Mouse (Mus musculus) adrenal gland, postnatal 10 days (tissue): ENCODE measurements around the gene Ick. TPM values are rescaled to one million over a fixed set of nuclear protein-coding genes. Genes with fewer than 3 reads are reported as not detected.
"Not testable (repeated sequence)": the region's sequence is repeated elsewhere in the genome, so short reads cannot be mapped to it uniquely, and the experiment has no call there.

Experiments used
- DNase-seq: peaks from one replicate; pipeline ENCODE4 v3.0.0; 2021; ENCODE audit warnings: mixed read lengths
- long read RNA-seq, 2 experiments: library from polyadenylated mRNA; stranded (forward); transcript quantifications; one replicate each; pipeline ENCODE4 v2.0.0; 2021
- total RNA-seq, 2 experiments: library from RNA; stranded (reverse); gene quantifications; 2 replicates each; pipeline ENCODE4 v1.2.3; 2021

The Ick gene
- total RNA-seq = 10 to 100 TPM; 19.0 to 25.4 TPM
- long read RNA-seq, experiment 1, full-length matches to known transcripts = 7 of 17 reads
- long read RNA-seq, experiment 1, partial matches to known transcripts = 5 of 17 reads
- long read RNA-seq, experiment 1, other reads (novel, unspliced or antisense) = 5 of 17 reads
- long read RNA-seq, experiment 2, full-length matches to known transcripts = 5 of 12 reads
- long read RNA-seq, experiment 2, partial matches to known transcripts = 3 of 12 reads
- long read RNA-seq, experiment 2, other reads (novel, unspliced or antisense) = 4 of 12 reads

DNA sequence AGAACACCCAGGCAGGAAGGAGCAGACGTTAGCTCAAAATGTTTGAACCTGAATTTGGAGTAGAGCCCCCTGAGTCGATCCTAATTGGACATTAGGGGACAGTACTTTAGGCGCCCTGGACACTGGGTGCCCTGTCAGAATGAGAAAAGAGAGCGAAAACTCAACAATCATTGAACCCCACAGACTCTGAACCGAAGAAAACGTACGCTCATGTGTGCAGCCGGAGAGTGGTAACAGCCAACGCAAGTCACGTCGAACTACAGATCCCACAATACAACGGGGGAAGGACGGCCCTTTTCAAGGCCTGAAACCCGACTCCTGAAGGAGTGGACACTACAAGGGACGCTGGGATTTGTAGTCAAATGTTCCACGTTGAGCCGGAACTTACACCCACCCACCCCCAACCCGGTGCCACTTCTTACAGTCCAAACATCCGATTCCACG lies at the start of gene Ick, which contains the start of gene Fbxo9:
Gene Ick, plus strand, starts transcription at position 397 of the 444 bp plus-strand sequence.
Gene Fbxo9, minus strand, starts transcription at position 270 of the 444 bp plus-strand sequence.
- peak; percentile 89 for DNase-seq

- DNase-seq = no peak
These were observed 49.4 kb upstream of the Ick start for GRCm38 (mm10) chr9:78059525-78060120.

- DNase-seq = no peak
These were observed 46.6 kb upstream of the Ick start for GRCm38 (mm10) chr9:78062392-78062791.

GRCm38 (mm10) chr9:78064121-78064520 lies 44.9 kb upstream of the Ick start:
- DNase-seq = no peak

DNA sequence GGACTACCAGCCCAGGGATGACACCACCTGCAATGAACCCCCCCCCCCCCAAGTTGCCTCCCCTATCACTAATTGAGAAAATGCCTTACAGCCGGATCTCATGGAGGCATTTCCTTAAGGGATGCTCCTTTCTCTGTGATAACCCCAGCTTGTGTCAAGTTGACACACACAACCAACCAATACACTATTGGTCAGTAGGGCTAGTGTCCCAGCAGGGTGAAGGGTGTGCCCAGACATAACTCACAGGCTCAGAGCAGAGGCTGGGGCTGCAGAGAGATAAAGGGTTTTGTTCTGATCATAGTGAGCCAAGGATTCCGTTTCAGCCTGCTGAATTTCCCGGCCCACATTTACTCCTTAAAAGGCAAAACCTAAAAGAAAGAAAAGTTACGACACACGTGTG lies 38.5 kb upstream of the Ick start:
- no peak for DNase-seq

DNA sequence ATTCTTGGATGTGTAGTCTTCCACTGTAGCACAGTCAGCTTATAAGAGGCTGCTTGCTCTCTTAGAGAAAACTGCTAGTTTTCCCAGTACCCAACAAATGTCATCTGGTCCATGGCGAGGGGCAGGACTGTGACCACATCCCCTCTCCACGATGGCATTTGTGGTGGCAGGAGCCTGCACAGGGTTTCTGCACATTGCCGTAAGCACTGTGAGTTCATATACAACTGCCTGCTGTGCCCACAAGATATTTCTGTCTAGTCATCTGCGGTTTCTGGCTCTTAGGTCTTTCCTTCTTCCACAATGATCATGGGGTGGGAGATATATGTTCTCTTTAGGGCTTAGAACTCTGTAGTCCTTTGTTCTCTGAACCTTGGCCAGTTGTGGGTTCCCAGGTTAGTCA lies 37.4 kb upstream of the Ick start:
- DNase-seq = no peak

DNA sequence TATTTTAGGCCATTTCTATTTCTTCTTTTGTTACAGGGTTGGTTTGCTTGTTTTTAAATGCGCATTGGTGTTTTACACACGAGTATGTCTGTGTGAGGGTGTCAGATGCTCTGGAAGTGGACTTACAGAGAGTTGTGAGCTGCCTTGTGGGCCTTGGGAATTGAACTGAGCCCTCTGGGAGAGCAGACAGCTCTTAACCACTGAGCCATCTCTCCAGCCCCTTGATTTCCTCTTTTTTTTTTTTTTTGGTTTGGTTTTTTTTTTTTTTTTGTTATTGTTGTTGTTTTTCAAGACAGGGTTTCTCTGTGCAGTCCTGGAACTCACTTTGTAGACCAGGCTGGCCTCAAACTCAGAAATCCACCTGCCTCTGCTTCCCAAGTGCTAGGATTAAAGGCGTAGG lies 35.7 kb upstream of the Ick start:
- DNase-seq = not testable (repeated sequence)

DNA sequence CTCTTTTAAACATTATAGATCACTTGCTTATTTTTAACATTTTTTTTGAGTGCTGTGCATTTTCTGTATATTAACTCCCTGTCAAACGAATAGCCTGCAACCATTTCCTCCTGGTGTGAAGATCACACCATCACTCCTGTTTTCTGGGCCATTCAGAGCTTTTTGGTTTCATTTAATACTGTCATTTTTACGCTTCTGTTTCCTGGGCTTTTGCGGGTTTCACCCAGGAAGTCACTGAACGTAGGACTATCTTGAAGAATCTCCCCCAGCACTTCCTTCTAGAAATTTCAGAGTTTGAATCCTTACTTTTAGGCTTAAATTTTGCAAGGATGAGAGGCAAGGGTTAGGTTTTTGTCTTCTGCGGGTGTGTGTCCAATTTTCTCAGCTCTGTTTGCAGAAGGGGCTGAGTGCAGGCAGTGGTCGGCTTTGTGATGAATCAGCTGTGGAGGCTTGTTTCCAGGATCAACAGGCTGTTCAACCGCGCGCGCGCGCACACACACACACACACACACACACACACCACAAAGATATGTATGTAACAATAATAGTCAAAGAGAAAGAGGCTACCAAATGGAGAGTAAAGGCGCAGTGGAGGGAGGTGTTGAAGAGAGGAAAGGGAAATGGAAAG lies 35.2 kb upstream of the Ick start:
- no peak for DNase-seq

- no peak for DNase-seq
These were observed 33.7 kb upstream of the Ick start for GRCm38 (mm10) chr9:78075256-78075655.

DNA sequence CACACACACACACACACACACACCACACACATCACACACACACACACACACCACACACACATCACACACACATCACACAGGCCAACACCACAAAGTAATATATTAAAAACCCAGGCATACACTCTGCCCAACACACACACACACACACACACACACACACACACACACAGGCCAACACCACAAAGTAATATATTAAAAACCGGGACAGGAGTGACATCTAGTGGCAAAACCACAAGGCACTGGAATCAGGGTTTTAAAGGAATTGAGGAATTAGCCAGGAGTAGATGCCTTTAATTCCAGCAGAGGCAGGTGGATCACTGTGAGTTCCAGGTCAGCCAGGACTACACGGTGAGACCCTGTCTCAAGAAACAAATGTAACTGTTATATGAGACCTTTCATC lies 30.8 kb upstream of the Ick start:
- DNase-seq = peak; percentile 12

DNA sequence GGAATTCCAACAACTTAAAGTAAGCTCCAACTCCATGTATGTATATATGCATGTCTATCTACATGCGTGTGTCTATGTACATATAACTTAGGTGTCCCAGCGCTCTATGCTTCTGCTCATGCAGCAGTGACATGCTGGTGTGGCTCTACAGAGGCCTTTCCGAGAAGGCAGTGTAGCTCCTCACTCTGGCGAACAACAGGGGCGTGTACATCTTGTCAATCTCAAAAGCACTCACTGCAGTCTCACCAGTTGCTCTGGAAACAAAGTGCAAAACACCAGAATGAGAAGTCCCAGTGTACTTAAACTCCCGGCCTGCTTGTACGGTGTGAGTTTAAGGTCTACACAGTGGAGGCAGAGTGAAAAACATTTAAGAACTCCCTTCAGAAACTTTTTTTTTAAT lies 27.2 kb upstream of the Ick start:
- no peak for DNase-seq

- DNase-seq = no peak
These were observed 24.7 kb upstream of the Ick start for GRCm38 (mm10) chr9:78084341-78084740.

GRCm38 (mm10) chr9:78085722-78086287 lies 23.2 kb upstream of the Ick start:
- DNase-seq = no peak

GRCm38 (mm10) chr9:78087751-78088150 lies 21.2 kb upstream of the Ick start:
- DNase-seq = no peak

- no peak for DNase-seq
These were observed 20.5 kb upstream of the Ick start for GRCm38 (mm10) chr9:78088521-78088920.

- no peak for DNase-seq
These were observed 20.0 kb upstream of the Ick start for GRCm38 (mm10) chr9:78088971-78089370.

DNA sequence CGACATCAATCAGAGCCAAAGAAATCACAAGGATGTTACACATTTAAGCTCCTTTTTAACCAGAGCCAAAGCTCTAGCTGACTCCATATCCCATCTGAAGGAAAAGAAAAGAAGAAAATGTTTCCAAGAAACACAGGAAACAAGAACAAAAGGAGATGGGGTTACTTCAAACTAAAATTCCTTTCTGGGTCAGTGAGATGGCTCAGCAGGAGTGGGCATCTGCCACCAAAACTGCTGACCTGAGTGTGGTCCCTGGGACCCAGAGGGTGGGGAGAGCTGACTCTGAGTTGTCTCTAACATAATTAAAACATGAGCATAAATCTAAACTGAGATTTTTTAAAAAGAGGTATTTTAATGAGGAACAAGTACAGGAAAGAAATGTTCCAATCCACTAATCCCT lies 19.1 kb upstream of the Ick start:
- no peak for DNase-seq

- DNase-seq = no peak
These were observed 18.4 kb upstream of the Ick start for GRCm38 (mm10) chr9:78090596-78090995.

GRCm38 (mm10) chr9:78095686-78096085 lies 13.3 kb upstream of the Ick start:
- no peak for DNase-seq

DNA sequence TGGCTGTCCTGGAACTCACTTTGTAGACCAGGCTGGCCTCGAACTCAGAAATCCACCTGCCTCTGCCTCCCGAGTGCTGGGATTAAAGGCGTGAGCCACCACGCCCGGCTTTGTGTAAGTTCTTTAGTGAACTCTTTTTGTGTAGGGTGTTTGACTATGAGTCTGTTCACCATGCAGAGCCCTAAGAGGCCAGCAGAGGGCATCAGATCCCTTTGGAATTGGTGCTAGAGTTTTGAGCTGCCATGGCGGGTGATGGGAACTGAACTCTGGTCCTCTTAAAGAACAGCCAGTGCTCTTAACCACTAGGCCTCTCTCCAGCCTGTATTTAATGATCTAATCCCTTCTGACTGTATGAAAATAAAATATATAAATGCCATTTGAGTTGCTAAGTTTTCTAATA lies 12.6 kb upstream of the Ick start:
- no peak for DNase-seq

DNA sequence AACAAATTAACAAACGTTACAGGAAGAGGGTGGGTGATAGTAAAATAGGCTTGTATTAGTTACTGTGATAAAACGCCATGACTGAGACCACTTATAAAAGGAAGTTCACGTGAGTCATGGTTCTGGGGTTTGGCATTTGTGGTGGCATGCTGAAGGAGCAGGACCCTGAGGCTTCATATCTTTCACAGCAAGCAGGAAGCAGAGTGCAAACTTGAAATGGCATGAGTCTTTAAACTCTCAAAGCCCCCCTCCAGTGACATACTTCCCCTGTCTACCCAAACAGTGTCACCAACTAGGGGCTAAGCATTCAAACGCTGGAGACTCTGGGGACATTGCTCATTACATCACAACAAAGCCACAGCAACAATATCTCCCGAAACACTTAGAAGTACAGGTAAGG lies 8.0 kb upstream of the Ick start:
- no peak for DNase-seq

DNA sequence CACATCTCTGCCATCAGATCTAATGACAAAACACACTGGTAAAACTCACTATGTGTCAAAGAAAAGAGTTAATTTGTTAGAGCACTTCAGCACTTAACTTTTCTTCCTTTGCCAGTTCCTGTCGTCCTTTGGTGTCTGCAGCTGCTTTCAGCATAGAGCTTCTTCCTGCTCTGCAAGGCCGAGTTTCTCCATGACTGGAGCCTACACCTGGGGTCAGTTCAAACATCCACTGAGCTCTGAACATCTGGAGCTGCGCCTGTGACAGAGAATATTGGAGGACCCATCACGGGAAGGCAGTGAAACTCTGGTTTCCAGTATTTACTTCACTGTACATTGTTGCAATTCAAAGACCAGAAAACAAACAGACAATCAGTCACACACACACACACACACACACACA lies 7.6 kb upstream of the Ick start:
- no peak for DNase-seq

DNA sequence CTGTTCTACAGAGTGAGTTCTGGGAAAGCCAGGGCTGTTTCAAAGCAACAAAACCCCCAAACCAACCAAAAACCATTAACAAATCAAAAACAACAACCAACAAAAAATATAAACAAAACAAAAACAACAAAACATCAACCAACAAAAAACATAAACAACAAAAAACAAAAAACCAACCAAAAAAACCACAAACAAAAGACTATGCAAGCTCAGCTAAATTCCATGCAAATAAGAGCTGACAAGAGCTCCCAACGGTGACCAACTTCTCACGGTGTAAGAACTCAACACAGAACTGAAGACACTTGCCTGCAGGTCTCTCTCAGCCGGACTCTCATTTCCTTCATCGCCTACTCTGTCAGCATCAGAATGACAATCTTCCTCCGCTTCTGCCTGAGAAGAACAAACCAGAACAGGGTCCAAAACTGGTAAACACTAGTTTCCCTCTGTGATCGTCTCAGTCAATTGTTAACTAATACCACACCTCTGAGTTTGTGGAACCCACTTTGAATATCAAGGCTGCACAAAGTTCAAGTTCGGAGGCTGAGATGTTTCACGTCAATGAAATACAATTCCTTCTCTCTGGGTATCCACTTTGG lies 4.9 kb upstream of the Ick start:
- DNase-seq = no peak
